Mouse (Mus musculus) heart, postnatal 10 days (tissue): ENCODE measurements at regions not wholly inside any gene's neighbourhood (a gene's known extent, or its start where the extent isn't known, plus 50 kb on each side); places are given as distances from the start of the nearest gene placed in this dataset.

Experiments
- DNase-seq, 2 experiments: peaks; one replicate each; pipeline ENCODE4 v3.0.0; 2021
- intact Hi-C: fragments of 180-260 bp; cut with DNase I; formaldehyde crosslinking; loops from one replicate; pipeline ENCODE4 v1.15.1; 2025

- intact Hi-C loops, result loop anchor here (1.0 kb wide), 1 partner anchor 395 kb away; no protein-coding TSS in a partner anchor
- DNase-seq, result peak in 1 of 2 experiments; percentile 31
Measured at GRCm38 (mm10) chr7:62924585-62925331, 101.3 kb upstream of the A26c2 start.

GRCm38 (mm10) chr7:62922246-62922645 is 98.8 kb upstream of the A26c2 start:
- intact Hi-C loops, result no loop called here
- peak in 1 of 2 experiments; percentile 13 for DNase-seq

- DNase-seq, result no peak
- intact Hi-C loops, result no loop called here
Measured at GRCm38 (mm10) chr7:62894337-62894736, 70.9 kb upstream of the A26c2 start.

- DNase-seq, result peak; percentile 1 to 4
- intact Hi-C loops, result no loop called here
Measured at GRCm38 (mm10) chr7:62877033-62877432, 53.6 kb upstream of the A26c2 start.
